Mouse (Mus musculus) lung, embryonic 15.5 days (tissue): ENCODE results near the gene Cask. TPM values are rescaled to one million over a fixed set of nuclear protein-coding genes. Genes with fewer than 3 reads are reported as not detected.

Source experiments
- ATAC-seq: fragments of 200-750 bp; cut with Nextera tagmentation; 2 replicates; pipeline ENCODE4 v1.8.0; 2017; ENCODE audit warnings: moderate number of reproducible peaks, borderline replicate concordance; ENCODE audit not compliant: low FRiP score, low TSS enrichment; ENCODE audit errors: extremely low read depth
- H3K27ac ChIP-seq: fragments of 300-500 bp; sonication (generic); 2 replicates; pipeline ENCODE4 v1.5.1; 2015; ENCODE audit warnings: moderate library complexity, mild to moderate bottlenecking, inconsistent platforms
- H3K27me3 ChIP-seq: fragments of 300-500 bp; sonication (generic); 2 replicates; pipeline ENCODE4 v1.6.1; 2015; ENCODE audit warnings: inconsistent platforms
- H3K36me3 ChIP-seq: fragments of 300-500 bp; sonication (generic); 2 replicates; pipeline ENCODE4 v1.6.1; 2015; ENCODE audit warnings: inconsistent platforms
- H3K4me1 ChIP-seq: fragments of 300-500 bp; sonication (generic); 2 replicates; pipeline ENCODE4 v1.6.1; 2015; ENCODE audit warnings: inconsistent platforms
- H3K4me2 ChIP-seq: fragments of 300-500 bp; sonication (generic); 2 replicates; pipeline ENCODE4 v1.6.1; 2015; ENCODE audit warnings: inconsistent platforms, mild to moderate bottlenecking, moderate library complexity
- H3K4me3 ChIP-seq: fragments of 300-500 bp; sonication (generic); 2 replicates; pipeline ENCODE4 v1.5.1; 2015; ENCODE audit warnings: mild to moderate bottlenecking, inconsistent platforms
- H3K9ac ChIP-seq: fragments of 300-500 bp; sonication (generic); 2 replicates; pipeline ENCODE4 v1.6.1; 2015; ENCODE audit warnings: inconsistent platforms
- H3K9me3 ChIP-seq: fragments of 300-500 bp; sonication (generic); 2 replicates; pipeline ENCODE4 v1.6.1; 2016; ENCODE audit warnings: inconsistent platforms
- WGBS: fragments of 180-500 bp; shearing (Covaris S2); methylation state at CpG from one replicate; pipeline ENCODE4 v1.1.7; 2015; 5-methylcytosine and 5-hydroxymethylcytosine counted together
- polyA plus RNA-seq: library from polyadenylated mRNA; unstranded; fragments of >200 nt; fragmentation: Nextera tagmentation; extraction: Ambion mirVana; gene quantifications from 2 replicates; pipeline ENCODE4 v1.2.1, GENCODE M21; 2015

Gene Cask
- polyA plus RNA-seq, 1 experiment from 2014 or later, result 11.6 TPM

- Histone ChIP-seq H3K27ac (no peak overlapping the region), H3K27me3 (no peaks in the 10 kb centered on the region), H3K36me3 (no peaks in the 10 kb centered on the region), H3K4me3 (no peak overlapping the region), H3K9ac (no peak overlapping the region), H3K9me3 (no peaks in the 10 kb centered on the region), H3K4me2 (no peak overlapping the region), H3K4me1 (no peaks in the 10 kb centered on the region)
- 77% methylated on average over 1 of the region's 1 CpGs for WGBS
- no peak for ATAC-seq
These were observed 233.9 kb downstream of the Cask start for GRCm38 (mm10) chrX:13617294-13617693.

GRCm38 (mm10) chrX:13616726-13617125 is 234.4 kb downstream of the Cask start:
- 35% methylated on average over 1 of the region's 1 CpGs for WGBS
- H3K36me3 ChIP-seq, result no peaks in the 10 kb centered on the region
- no peaks in the 10 kb centered on the region for H3K27me3 ChIP-seq
- no peak for ATAC-seq
- H3K4me1 ChIP-seq, result no peaks in the 10 kb centered on the region
- H3K9ac ChIP-seq, result no peak overlapping the region
- no peaks in the 10 kb centered on the region for H3K9me3 ChIP-seq
- no peak overlapping the region for H3K27ac ChIP-seq
- H3K4me2 ChIP-seq, result no peak overlapping the region
- H3K4me3 ChIP-seq, result no peak overlapping the region

GRCm38 (mm10) chrX:13612115-13612514 is 239.1 kb downstream of the Cask start:
- ATAC-seq, result no peak

GRCm38 (mm10) chrX:13611114-13611513 is 240.1 kb downstream of the Cask start:
- ATAC-seq, result no peak
- Histone ChIP-seq H3K27ac (no peak overlapping the region), H3K36me3 (0 out of 2 replicates have a peak, but pooled peaks cover 3% of the 10 kb centered on the region)

More at GRCm38 (mm10) chrX:13612115-13612514, 239.1 kb downstream of the Cask start:
- Histone ChIP-seq H3K36me3 (0 out of 2 replicates have a peak, but pooled peaks cover 3% of the 10 kb centered on the region), H3K4me3 (no peak overlapping the region), H3K27me3 (no peaks in the 10 kb centered on the region), H3K27ac (no peak overlapping the region), H3K4me1 (no peaks in the 10 kb centered on the region), H3K4me2 (no peak overlapping the region), H3K9me3 (no peaks in the 10 kb centered on the region), H3K9ac (no peak overlapping the region)
- 38% methylated on average over 2 of the region's 2 CpGs for WGBS

GRCm38 (mm10) chrX:13607752-13608151 is 243.4 kb downstream of the Cask start:
- Histone ChIP-seq H3K4me2 (no peak overlapping the region), H3K36me3 (0 out of 2 replicates have a peak, but pooled peaks cover 3% of the 10 kb centered on the region), H3K9me3 (no peaks in the 10 kb centered on the region), H3K27ac (no peak overlapping the region), H3K4me1 (no peaks in the 10 kb centered on the region), H3K27me3 (no peaks in the 10 kb centered on the region), H3K9ac (no peak overlapping the region), H3K4me3 (no peak overlapping the region)
- 32% methylated on average over 3 of the region's 3 CpGs for WGBS
- no peak for ATAC-seq

More at GRCm38 (mm10) chrX:13611114-13611513, 240.1 kb downstream of the Cask start:
- no peak overlapping the region for H3K4me2 ChIP-seq
- no peaks in the 10 kb centered on the region for H3K4me1 ChIP-seq
- no peak overlapping the region for H3K9ac ChIP-seq
- H3K4me3 ChIP-seq, result no peak overlapping the region
- H3K27me3 ChIP-seq, result no peaks in the 10 kb centered on the region
- no peaks in the 10 kb centered on the region for H3K9me3 ChIP-seq
- 83% methylated on average over 5 of the region's 5 CpGs for WGBS

- 46% methylated on average over 3 of the region's 3 CpGs for WGBS
- no peaks in the 10 kb centered on the region for H3K27me3 ChIP-seq
- H3K9ac ChIP-seq, result no peak overlapping the region
- no peaks in the 10 kb centered on the region for H3K4me1 ChIP-seq
- ATAC-seq, result no peak
- H3K36me3 ChIP-seq, result 0 out of 2 replicates have a peak, but pooled peaks cover 3% of the 10 kb centered on the region
- H3K27ac ChIP-seq, result no peak overlapping the region
- H3K4me2 ChIP-seq, result no peak overlapping the region
- no peaks in the 10 kb centered on the region for H3K9me3 ChIP-seq
- H3K4me3 ChIP-seq, result no peak overlapping the region
These were observed 244.4 kb downstream of the Cask start for GRCm38 (mm10) chrX:13606741-13607140.

- Histone ChIP-seq H3K9ac (no peak overlapping the region), H3K9me3 (no peaks in the 10 kb centered on the region), H3K4me2 (no peak overlapping the region), H3K27me3 (no peaks in the 10 kb centered on the region), H3K4me3 (no peak overlapping the region), H3K4me1 (no peaks in the 10 kb centered on the region), H3K27ac (no peak overlapping the region), H3K36me3 (no peaks in the 10 kb centered on the region)
- 41% methylated on average over 1 of the region's 1 CpGs for WGBS
- no peak for ATAC-seq
These were observed 251.2 kb downstream of the Cask start for GRCm38 (mm10) chrX:13599966-13600365.

- Histone ChIP-seq H3K4me3 (no peak overlapping the region), H3K4me2 (no peak overlapping the region), H3K4me1 (no peaks in the 10 kb centered on the region), H3K9me3 (no peaks in the 10 kb centered on the region), H3K27ac (no peak overlapping the region), H3K27me3 (no peaks in the 10 kb centered on the region), H3K36me3 (no peaks in the 10 kb centered on the region), H3K9ac (no peak overlapping the region)
- no peak for ATAC-seq
- WGBS, result 80% methylated on average over 2 of the region's 2 CpGs
These were observed 251.8 kb downstream of the Cask start for GRCm38 (mm10) chrX:13599373-13599772.

GRCm38 (mm10) chrX:13577647-13578046 is 273.5 kb downstream of the Cask start:
- H3K4me3 ChIP-seq, result no peak overlapping the region
- ATAC-seq, result no peak
- no peak overlapping the region for H3K4me2 ChIP-seq
- no peaks in the 10 kb centered on the region for H3K36me3 ChIP-seq
- H3K9ac ChIP-seq, result no peak overlapping the region
- no peak overlapping the region for H3K27ac ChIP-seq
- WGBS, result 59% methylated on average over 3 of the region's 3 CpGs
- no peaks in the 10 kb centered on the region for H3K4me1 ChIP-seq
- no peaks in the 10 kb centered on the region for H3K9me3 ChIP-seq
- no peaks in the 10 kb centered on the region for H3K27me3 ChIP-seq

GRCm38 (mm10) chrX:13576606-13577005 is 274.6 kb downstream of the Cask start:
- no peaks in the 10 kb centered on the region for H3K4me1 ChIP-seq
- no peak overlapping the region for H3K27ac ChIP-seq
- H3K4me2 ChIP-seq, result no peak overlapping the region
- 43% methylated on average over 2 of the region's 2 CpGs for WGBS
- H3K36me3 ChIP-seq, result no peaks in the 10 kb centered on the region
- no peak overlapping the region for H3K4me3 ChIP-seq
- no peak overlapping the region for H3K9ac ChIP-seq
- ATAC-seq, result no peak
- no peaks in the 10 kb centered on the region for H3K9me3 ChIP-seq
- no peaks in the 10 kb centered on the region for H3K27me3 ChIP-seq

GRCm38 (mm10) chrX:13574872-13575271 is 276.3 kb downstream of the Cask start:
- ATAC-seq, result no peak
- no peak overlapping the region for H3K4me2 ChIP-seq

GRCm38 (mm10) chrX:13574298-13574697 is 276.9 kb downstream of the Cask start:
- H3K27ac ChIP-seq, result no peak overlapping the region
- no peaks in the 10 kb centered on the region for H3K27me3 ChIP-seq
- H3K9ac ChIP-seq, result no peak overlapping the region
- no peaks in the 10 kb centered on the region for H3K36me3 ChIP-seq
- H3K4me1 ChIP-seq, result no peaks in the 10 kb centered on the region
- H3K4me3 ChIP-seq, result no peak overlapping the region
- no peak for ATAC-seq
- 57% methylated on average over 2 of the region's 2 CpGs for WGBS
- H3K9me3 ChIP-seq, result no peaks in the 10 kb centered on the region
- H3K4me2 ChIP-seq, result no peak overlapping the region

More at GRCm38 (mm10) chrX:13574872-13575271, 276.3 kb downstream of the Cask start:
- Histone ChIP-seq H3K9ac (no peak overlapping the region), H3K9me3 (no peaks in the 10 kb centered on the region), H3K4me3 (no peak overlapping the region), H3K27ac (no peak overlapping the region), H3K4me1 (no peaks in the 10 kb centered on the region), H3K36me3 (no peaks in the 10 kb centered on the region), H3K27me3 (no peaks in the 10 kb centered on the region)
- WGBS, result 82% methylated on average over 3 of the region's 3 CpGs

- ATAC-seq, result no peak
- Histone ChIP-seq H3K27me3 (no peaks in the 10 kb centered on the region), H3K4me2 (no peak overlapping the region), H3K4me3 (no peak overlapping the region), H3K9ac (no peak overlapping the region), H3K36me3 (no peaks in the 10 kb centered on the region), H3K9me3 (no peaks in the 10 kb centered on the region), H3K27ac (no peak overlapping the region), H3K4me1 (no peaks in the 10 kb centered on the region)
- 75% methylated on average over 3 of the region's 3 CpGs for WGBS
These were observed 296.7 kb downstream of the Cask start for GRCm38 (mm10) chrX:13554504-13554903.
